ENCODE assay signal across 12 mouse cellular contexts in genomic region chr1:38437671-38438070, GRCm38 (mm10).
DNase-seq lines count a peak whose midpoint lies in the region; ATAC-seq and TF ChIP-seq lines count a peak whose summit lies in the region.
"Had no signal": no experiment of that assay in that cellular context is flagged by ENCODE, and none has a peak within 500 bp of the region (broad histone marks: within the 10 kb centered on the region; RNA-seq: fewer than 3 reads in every experiment).

No protein-coding gene starts in this region.

- no peaks in the 10 kb centered on the region for H3K79me3 ChIP-seq in C2C12 (ENCODE audit: low read depth)

- DNase-seq in layer of hippocampus, adult 2 months (ENCODE audit: low spot score in 2 of 2), result peak in 1 of 2 experiments; percentile 19
- DNase-seq in layer of hippocampus, postnatal 14 days (ENCODE audit: low spot score in 2 of 2), result no peak
- DNase-seq in embryonic facial prominence, embryonic 10.5 days (ENCODE audit: low spot score), result no peak
- DNase-seq in kidney, postnatal 25 days, result no peak
- DNase-seq in adrenal gland, adult 8-10 months, result no peak
- no peak for DNase-seq in lung, adult 18-20 months
- DNase-seq: liver, embryonic 13.5 days; spleen, adult 18-20 months had no signal

- H3K4me3 ChIP-seq in layer of hippocampus, adult 2 months, result no peak overlapping the region
- no peak overlapping the region for H3K4me3 ChIP-seq in C2C12 (ENCODE audit: insufficient read depth, poor library complexity, severe bottlenecking)
- no peak overlapping the region for H3K4me3 ChIP-seq in embryonic facial prominence, embryonic 10.5 days
- no peak overlapping the region for H3K4me3 ChIP-seq in hindbrain, embryonic 15.5 days
- H3K4me3 ChIP-seq: intestine, embryonic 15.5 days; liver, embryonic 13.5 days had no signal

- peaks cover 69% of the 10 kb centered on the region for H3K4me1 ChIP-seq in embryonic facial prominence, embryonic 10.5 days
- H3K4me1 ChIP-seq in hindbrain, embryonic 15.5 days (replicated peaks), result peaks cover 67% of the 10 kb centered on the region

- H3K27me3 ChIP-seq in C2C12 (ENCODE audit: control insufficient read depth, insufficient read depth, insufficient read length), result no peaks in the 10 kb centered on the region
- no peaks in the 10 kb centered on the region for H3K27me3 ChIP-seq in embryonic facial prominence, embryonic 10.5 days (replicated peaks; ENCODE audit: low read depth, poor library complexity, severe bottlenecking)
- no peaks in the 10 kb centered on the region for H3K27me3 ChIP-seq in hindbrain, embryonic 15.5 days
- H3K27me3 ChIP-seq: intestine, embryonic 15.5 days had no signal

- H3K9me3 ChIP-seq in embryonic facial prominence, embryonic 10.5 days, result no peaks in the 10 kb centered on the region
- no peaks in the 10 kb centered on the region for H3K9me3 ChIP-seq in hindbrain, embryonic 15.5 days
- H3K9me3 ChIP-seq: G1E; intestine, embryonic 15.5 days; liver, embryonic 13.5 days had no signal

- no peaks in the 10 kb centered on the region for H3K36me3 ChIP-seq in C2C12 (ENCODE audit: control insufficient read depth, insufficient read depth)
- no peaks in the 10 kb centered on the region for H3K36me3 ChIP-seq in embryonic facial prominence, embryonic 10.5 days (replicated peaks)
- H3K36me3 ChIP-seq in hindbrain, embryonic 15.5 days, result no peaks in the 10 kb centered on the region
- H3K36me3 ChIP-seq: G1E; intestine, embryonic 15.5 days; liver, embryonic 13.5 days had no signal

- peak overlapping the region; percentile 49; the same call in 1 of the 2 replicates for H3K27ac ChIP-seq in layer of hippocampus, adult 2 months
- 0 out of 2 replicates have a peak overlapping the region, but pooled peaks have one; percentile 24 for H3K27ac ChIP-seq in embryonic facial prominence, embryonic 10.5 days (replicated peaks)
- H3K27ac ChIP-seq in hindbrain, embryonic 15.5 days (replicated peaks), result peak overlapping the region; percentile 76
- H3K27ac ChIP-seq: intestine, embryonic 15.5 days; liver, embryonic 13.5 days had no signal

- ATAC-seq in hindbrain, embryonic 15.5 days (ENCODE audit: low FRiP score, low read depth), result no peak

- H3ac ChIP-seq in C2C12 (ENCODE audit: control insufficient read depth, insufficient read length, low read depth), result no peak overlapping the region

- H3K9ac ChIP-seq in hindbrain, embryonic 15.5 days, result no peak overlapping the region
- H3K9ac ChIP-seq: intestine, embryonic 15.5 days; liver, embryonic 13.5 days had no signal

- no peak overlapping the region for H3K4me2 ChIP-seq in hindbrain, embryonic 15.5 days
- H3K4me2 ChIP-seq: intestine, embryonic 15.5 days; liver, embryonic 13.5 days had no signal

- TF ChIP-seq CTCF in layer of hippocampus, adult 2 months (conservative IDR thresholded peaks at IDR 0.05), result no peak
- TF ChIP-seq CTCF in C2C12 (IDR thresholded peaks at IDR 0.05; ENCODE audit: control insufficient read depth, insufficient read depth, insufficient read length), result no peak

- no peaks in the 10 kb centered on the region for H3K79me2 ChIP-seq in C2C12 (ENCODE audit: control insufficient read depth, insufficient read depth)

- 65% methylated on average over 4 of the region's 4 CpGs for WGBS in embryonic facial prominence, embryonic 10.5 days
- WGBS in hindbrain, embryonic 15.5 days, result 56% methylated on average over 4 of the region's 4 CpGs

TF ChIP-seq in C2C12, 6 proteins besides CTCF, POLR2A, EP300 and RAD21:
- TF ChIP-seq FOSL1 (IDR thresholded peaks at IDR 0.05; ENCODE audit: insufficient read depth, low read length, poor library complexity, severe bottlenecking), result peak; percentile 91
- TF ChIP-seq MYOG (IDR thresholded peaks at IDR 0.05; ENCODE audit: control insufficient read depth, extremely low read depth, insufficient read length), result no peak
- peak; percentile 82 for TF ChIP-seq MAX (IDR thresholded peaks at IDR 0.05)

Comparison
In these comparisons a context has a peak if more than half of its experiments do, and no peak if none do; other contexts are left out.
1. H3K27ac ChIP-seq: peak in every context shown above with its lines; median percentile 76 in hindbrain, embryonic 15.5 days; 49 in layer of hippocampus, adult 2 months; 24 in embryonic facial prominence, embryonic 10.5 days.